Mouse (Mus musculus): ENCODE measurements at regions not wholly inside any gene's neighbourhood (a gene's known extent, or its start where the extent isn't known, plus 50 kb on each side); places are given as distances from the start of the nearest gene placed in this dataset.

DNA sequence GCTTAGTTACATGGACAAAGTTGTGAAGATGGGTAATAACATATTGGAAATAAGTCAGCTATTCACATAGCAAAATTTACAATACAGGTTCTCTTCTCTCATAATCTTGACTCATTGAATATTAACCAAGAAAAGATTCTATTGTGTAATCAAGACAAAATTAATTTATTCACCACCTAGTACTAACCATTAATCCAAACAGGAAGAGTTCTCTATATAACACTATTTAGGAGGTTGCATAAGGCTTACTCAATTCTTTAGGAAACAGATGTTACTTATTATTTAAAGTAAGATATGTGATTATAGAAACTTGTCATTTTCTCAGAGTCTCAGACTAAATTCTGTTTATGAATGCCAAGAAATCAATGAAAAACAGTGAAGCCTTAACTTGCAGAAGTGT is 600.4 kb upstream of the Tusc1 start:
- DNase-seq, result no peak

DNA sequence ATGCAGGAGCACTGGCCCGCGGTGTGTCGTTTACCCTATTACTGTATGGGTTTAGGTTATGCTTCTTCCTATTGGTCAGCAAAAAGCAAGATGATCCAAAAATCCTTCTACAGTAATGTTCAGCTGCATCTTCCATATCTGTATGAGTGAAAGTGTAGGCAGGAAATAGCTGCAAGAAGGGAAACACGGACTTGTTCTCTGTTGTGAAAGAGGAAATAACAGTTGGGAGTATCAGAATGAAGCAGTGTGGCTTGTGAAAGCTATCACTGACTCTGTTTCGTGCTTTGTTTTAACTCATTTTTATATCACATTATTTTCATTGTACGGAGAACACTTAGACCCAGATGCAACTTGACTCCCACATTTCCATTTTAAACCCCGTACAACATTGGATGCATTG is 591.8 kb upstream of the Tusc1 start:
- no peak for DNase-seq

GRCm38 (mm10) chr4:93924402-93924801 is 589.1 kb upstream of the Tusc1 start:
- DNase-seq, result no peak

DNA sequence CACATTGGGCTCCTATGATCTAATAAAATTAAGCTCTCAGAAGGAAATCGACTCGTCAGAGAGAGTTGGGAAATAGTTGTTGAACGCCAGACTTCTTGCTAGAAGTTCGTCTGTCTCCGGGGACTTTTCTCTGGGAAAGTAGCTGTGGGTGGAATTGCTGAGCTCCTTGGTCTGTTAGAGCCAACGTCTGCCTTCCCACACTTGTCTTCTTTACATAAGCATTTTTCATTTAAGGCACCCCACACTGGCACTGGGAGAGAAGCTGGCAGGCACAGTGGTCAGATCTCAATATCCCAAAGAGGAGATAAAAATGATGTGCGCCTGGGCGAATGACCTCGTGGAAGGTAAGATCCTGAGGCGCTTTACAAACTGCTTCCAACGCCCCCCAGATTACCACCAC is 551.3 kb upstream of the Tusc1 start:
- no peak for DNase-seq

DNA sequence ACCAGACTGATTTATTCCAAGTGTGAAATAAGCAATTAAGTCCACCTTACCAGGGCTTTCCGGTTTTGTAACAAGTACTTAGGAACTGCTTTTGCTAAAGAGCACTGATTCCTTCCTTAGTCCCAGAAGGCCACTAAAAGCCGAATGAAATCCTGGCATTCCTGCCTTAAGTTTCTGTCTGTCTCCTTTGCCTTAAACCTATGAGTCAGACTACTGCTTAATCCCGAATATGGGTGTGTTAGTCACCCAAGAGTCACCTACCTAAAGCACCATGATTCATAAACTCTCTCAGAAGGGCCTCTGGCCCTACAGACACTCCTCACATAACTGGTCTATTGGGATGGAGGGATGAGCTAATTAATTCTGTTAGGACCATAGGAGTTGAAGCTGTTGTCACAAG is 546.0 kb upstream of the Tusc1 start:
- DNase-seq, result no peak

GRCm38 (mm10) chr4:93879351-93879872 is 544.1 kb upstream of the Tusc1 start:
- DNase-seq, result no peak

DNA sequence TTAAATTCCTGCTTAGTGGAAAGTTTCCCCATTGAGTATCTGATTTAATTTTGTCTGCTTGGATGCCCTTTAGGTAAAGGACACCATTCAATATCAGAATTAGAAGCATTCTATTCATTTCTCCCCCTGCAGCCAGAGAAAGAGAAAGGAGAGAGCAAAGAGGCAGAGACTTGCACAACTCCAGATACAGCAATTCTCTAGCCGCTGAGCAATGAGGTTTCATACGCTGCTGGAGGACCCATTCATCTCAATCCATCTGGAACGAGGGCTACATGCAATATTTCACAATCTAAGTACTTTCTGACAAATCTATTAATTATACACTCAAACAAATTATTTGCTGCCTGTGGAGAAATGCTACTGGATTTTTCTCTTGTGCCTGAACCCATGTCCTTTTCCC is 538.0 kb upstream of the Tusc1 start:
- no peak for DNase-seq

DNA sequence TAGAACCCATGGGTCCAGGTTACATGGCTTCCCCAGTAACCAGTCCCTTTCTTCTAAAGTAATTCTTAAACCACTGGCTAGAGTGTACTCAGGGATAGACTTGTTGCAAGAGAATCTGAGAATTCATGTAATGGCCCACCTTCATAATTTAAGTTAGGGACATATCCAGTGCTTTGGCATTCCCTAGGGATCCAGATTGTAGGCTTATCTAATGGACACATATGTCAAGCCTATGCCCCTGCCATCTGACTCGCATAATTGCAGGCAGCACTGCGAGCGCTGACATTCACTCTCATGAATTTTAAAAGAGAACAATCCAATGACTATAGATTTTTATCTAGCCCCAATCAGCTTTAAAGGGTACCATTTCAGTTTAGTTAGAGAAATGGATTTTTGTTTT is 518.1 kb upstream of the Tusc1 start:
- DNase-seq, result no peak

DNA sequence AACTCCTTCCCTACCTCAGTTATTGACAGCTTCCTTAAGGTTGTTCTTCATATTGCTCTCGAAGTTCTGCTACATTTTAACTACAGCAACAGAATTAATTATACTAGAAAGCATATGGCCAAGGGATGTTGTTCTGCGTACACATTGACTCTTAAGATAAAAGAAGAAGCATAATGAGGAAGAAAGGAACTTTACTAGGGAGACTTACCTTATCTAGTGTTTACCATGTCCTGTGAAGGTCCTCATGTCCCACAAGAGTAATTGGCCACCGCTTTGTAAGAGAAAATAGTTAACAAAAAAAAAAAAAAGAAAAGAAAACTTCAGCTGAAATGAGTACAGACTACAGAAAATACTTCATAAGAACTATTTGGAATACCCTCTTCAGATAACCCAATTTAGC is 513.9 kb upstream of the Tusc1 start:
- DNase-seq, result no peak

GRCm38 (mm10) chr4:93830701-93831100 is 495.4 kb upstream of the Tusc1 start:
- no peak for DNase-seq

DNA sequence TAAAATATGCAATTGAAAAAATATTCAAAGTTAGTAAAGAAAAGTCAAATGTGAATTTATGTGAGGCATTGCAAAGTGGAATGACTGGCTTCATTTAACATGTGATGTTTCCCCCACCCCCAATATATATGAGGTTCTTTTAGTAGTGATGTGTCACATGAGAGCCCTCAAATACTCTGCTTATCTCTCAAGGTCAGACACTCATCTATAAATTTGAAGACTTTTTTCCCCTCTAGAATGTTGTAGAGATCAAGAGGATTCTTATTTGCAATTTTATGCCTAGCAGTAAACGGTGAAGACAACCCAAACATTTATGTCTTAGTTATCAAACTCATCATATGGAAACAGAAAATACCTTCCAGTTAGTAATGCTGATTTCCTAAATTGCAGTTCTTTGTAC is 457.8 kb upstream of the Tusc1 start:
- DNase-seq, result no peak

GRCm38 (mm10) chr4:93790157-93790556 is 454.8 kb upstream of the Tusc1 start:
- no peak for DNase-seq

GRCm38 (mm10) chr4:93754497-93754896 is 419.2 kb upstream of the Tusc1 start:
- no peak for DNase-seq

GRCm38 (mm10) chr4:93746326-93746725 is 411.0 kb upstream of the Tusc1 start:
- DNase-seq, result no peak

DNA sequence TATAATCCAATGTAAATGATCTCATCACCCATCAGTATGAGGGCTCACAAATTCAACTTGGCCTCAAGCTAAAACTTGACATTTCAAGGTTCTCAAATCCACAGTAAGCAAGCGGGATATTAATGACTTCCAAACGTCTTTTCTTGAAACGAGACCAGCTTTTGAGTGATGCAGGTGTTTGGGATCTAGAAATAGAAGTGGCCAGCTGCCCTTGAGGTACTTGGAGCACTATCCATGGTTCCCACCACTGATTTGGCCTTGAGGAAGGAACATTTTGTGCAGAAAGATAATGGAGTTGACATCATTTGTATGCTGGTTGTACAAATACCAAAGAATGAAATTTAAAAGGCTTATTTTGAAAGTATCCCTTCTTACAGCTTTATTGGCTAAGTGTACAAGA is 378.4 kb upstream of the Tusc1 start:
- DNase-seq, result no peak

- DNase-seq, result no peak
These were observed 341.2 kb upstream of the Tusc1 start for GRCm38 (mm10) chr4:93676403-93677039.

GRCm38 (mm10) chr4:93675739-93676402 is 340.6 kb upstream of the Tusc1 start:
- DNase-seq, result no peak

- DNase-seq, result no peak
These were observed 333.7 kb upstream of the Tusc1 start for GRCm38 (mm10) chr4:93669050-93669449.

- no peak for DNase-seq
These were observed 329.0 kb upstream of the Tusc1 start for GRCm38 (mm10) chr4:93664293-93664692.

- no peak for DNase-seq
These were observed 302.9 kb upstream of the Tusc1 start for GRCm38 (mm10) chr4:93638207-93638606.

- DNase-seq, result no peak
These were observed 263.2 kb upstream of the Tusc1 start for GRCm38 (mm10) chr4:93598474-93598873.

- DNase-seq, result no peak
These were observed 249.0 kb upstream of the Tusc1 start for GRCm38 (mm10) chr4:93584328-93584727.

DNA sequence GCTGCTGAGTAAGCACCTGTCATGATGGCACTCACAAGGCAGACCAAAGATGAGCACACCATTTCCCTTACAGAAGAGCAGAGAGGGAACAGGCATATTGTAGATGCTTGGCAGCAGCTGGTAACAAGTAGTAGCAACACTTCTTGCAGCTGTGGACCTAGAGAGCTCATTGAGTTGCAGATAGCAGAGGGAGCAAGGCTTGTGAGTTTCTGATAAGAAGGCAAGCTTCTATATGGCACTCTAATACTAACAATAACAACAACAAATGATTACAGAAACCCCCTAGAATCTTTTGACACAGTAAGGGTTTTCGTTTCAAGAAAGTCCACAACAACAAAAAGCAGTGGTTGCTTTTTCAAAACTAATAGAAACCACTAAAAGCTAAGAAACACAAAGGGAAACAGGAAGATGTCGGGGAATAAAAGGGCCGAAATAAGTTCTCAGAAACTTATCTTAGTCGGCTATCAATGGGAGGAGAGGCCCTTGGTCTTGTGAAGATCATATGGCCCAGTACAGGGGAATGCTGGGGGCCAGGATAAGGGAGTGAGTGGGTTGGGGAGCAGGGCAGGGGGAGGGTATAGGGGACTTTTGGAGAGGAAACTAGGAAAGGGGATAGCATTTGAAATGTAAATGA is 248.5 kb upstream of the Tusc1 start:
- no peak for DNase-seq

GRCm38 (mm10) chr4:93579343-93579742 is 244.0 kb upstream of the Tusc1 start:
- DNase-seq, result no peak
